Mouse (Mus musculus): ENCODE measurements around the gene Phb. TPM values are rescaled to one million over a fixed set of nuclear protein-coding genes. Genes with fewer than 3 reads are reported as not detected.

Phb gene
- polyA plus RNA-seq, 1 experiment from 2014 or later: 244 TPM

DNA sequence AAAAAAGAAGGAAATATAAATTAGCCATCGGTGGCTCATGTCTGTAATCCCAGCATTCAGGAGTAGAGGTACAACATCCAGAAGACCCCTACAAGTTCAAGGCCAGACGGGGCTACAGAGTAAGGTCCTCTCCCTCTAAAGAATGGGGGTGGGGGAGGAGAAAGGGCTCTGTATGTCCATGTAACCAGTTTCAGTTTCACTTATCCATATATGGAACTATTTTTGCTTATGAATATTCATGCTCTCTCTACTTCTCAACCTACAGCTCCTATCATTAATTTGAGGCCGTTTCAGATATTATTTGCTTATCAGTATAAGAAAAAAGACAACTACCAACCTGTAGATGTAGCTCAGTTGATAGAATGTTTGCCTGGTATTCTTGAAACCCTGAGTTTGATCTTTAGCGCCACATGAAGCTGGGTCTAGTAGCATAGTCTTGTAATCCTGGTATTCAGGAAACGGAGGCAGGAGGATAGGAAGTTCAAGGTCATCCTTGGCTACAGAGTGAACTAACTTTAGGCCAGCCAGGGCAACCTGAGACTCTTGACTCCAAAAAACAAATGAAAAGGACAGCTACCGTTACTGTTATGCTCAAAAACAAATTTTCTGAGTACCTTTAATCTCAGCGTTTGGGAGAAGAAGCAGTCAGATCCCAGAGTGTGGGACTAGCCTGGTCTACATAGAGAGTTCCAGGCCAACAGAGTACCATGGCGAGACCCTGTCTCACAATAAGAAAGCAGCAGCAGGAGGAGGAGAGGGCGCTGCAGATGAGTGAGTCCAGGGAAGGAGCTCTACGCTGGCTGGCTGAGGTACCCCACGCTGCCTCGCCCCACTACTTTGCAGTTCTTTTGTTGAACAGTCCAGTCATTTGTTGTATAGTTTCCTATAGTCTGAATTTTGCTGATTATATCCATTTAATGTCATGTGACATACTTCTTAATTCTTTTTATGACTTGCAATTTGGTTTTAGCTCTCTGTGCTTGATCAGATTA, 62.5 kb downstream of the Phb start:
- Histone ChIP-seq H3K4me2 (ENCODE audit: low read depth, low read length) (no peak overlapping the region), H3K27me3 (ENCODE audit: control insufficient read depth, insufficient read depth, low read length) (no peaks in the 10 kb centered on the region), H3K4me3 (ENCODE audit: low read depth, low read length) (no peak overlapping the region), H3K9ac (replicated peaks; ENCODE audit: low read length) (no peak overlapping the region), H3K27ac (replicated peaks; ENCODE audit: low read depth, low read length) (no peak overlapping the region), H3K4me1 (ENCODE audit: control insufficient read depth, insufficient read depth, low read length) (no peaks in the 10 kb centered on the region), H3K36me3 (replicated peaks; ENCODE audit: control insufficient read depth, insufficient read depth, low read depth, low read length) (no peaks in the 10 kb centered on the region), H3K9me3 (replicated peaks; ENCODE audit: control insufficient read depth, low read length) (no peaks in the 10 kb centered on the region)
- WGBS: 86% methylated on average over 12 of the region's 12 CpGs
- ATAC-seq (replicated peaks; ENCODE audit: insufficient number of reproducible peaks, low FRiP score, low TSS enrichment, low read depth) (no peak), DNase-seq (ENCODE audit: low spot score) (no peak)

Other genes starting within 250 kb of the Phb start
- 0.61 and 0.98 TPM in 2 replicates for gene Nxph3, start 152.4 kb upstream of the Phb start, polyA plus RNA-seq (2014; fragmentation: Nextera tagmentation; extraction: Ambion mirVana)
- gene Ngfr, start 79.2 kb upstream of the Phb start, polyA plus RNA-seq (2014; fragmentation: Nextera tagmentation; extraction: Ambion mirVana): 13.7 and 13.9 TPM in 2 replicates
- gene Zfp652, start 45.7 kb downstream of the Phb start, polyA plus RNA-seq (2014; fragmentation: Nextera tagmentation; extraction: Ambion mirVana): 10.6 and 12.8 TPM in 2 replicates
- gene B130006D01Rik, start 56.6 kb downstream of the Phb start, polyA plus RNA-seq (2014; fragmentation: Nextera tagmentation; extraction: Ambion mirVana): 0.67 and 1.3 TPM in 2 replicates
- not detected in 2 replicates for gene Phospho1, start 157.5 kb downstream of the Phb start, polyA plus RNA-seq (2014; fragmentation: Nextera tagmentation; extraction: Ambion mirVana)
- gene Gngt2, start 170.3 kb downstream of the Phb start, polyA plus RNA-seq (2014; fragmentation: Nextera tagmentation; extraction: Ambion mirVana): 7.8 and 9.2 TPM in 2 replicates
- gene Abi3, start 175.5 kb downstream of the Phb start, polyA plus RNA-seq (2014; fragmentation: Nextera tagmentation; extraction: Ambion mirVana): 2.1 and 2.4 TPM in 2 replicates
- gene B4galnt2, start 247.9 kb downstream of the Phb start, polyA plus RNA-seq (2014; fragmentation: Nextera tagmentation; extraction: Ambion mirVana): not detected in 2 replicates

All from embryonic facial prominence, embryonic 11.5 days (tissue).